Mouse (Mus musculus): ENCODE measurements around the gene Zfp931. TPM values are rescaled to one million over a fixed set of nuclear protein-coding genes. Genes with fewer than 3 reads are reported as not detected.
"Not testable (repeated sequence)": the region's sequence is repeated elsewhere in the genome, so short reads cannot be mapped to it uniquely, and the experiment has no call there.

The Zfp931 gene
- total RNA-seq, 1 experiment from 2014 or later, result 12.2 TPM

- 0 out of 2 replicates have a peak, but pooled peaks have one; percentile 43 for ATAC-seq (replicated peaks; ENCODE audit: insufficient number of reproducible peaks, low FRiP score, low TSS enrichment, poor library complexity, severe bottlenecking)
These were observed 57.5 kb downstream of the Zfp931 start for GRCm38 (mm10) chr2:178020773-178021172.

GRCm38 (mm10) chr2:178019486-178019885 is 58.8 kb downstream of the Zfp931 start:
- not testable (repeated sequence) for ATAC-seq (replicated peaks; ENCODE audit: insufficient number of reproducible peaks, low FRiP score, low TSS enrichment, poor library complexity, severe bottlenecking)

Other genes with a start within 250 kb of the Zfp931 start
- gene Gm14325, start 238.1 kb downstream of the Zfp931 start, total RNA-seq (2017), result 17.9 to 27.8 TPM (median 19.3 TPM) in 3 replicates
- gene Gm14327, start 181.4 kb downstream of the Zfp931 start, total RNA-seq (2017), result not detected in 3 replicates
- 6.0 TPM in 1 of 3 replicates, not detected in the others for gene Zfp972, start 152.9 kb downstream of the Zfp931 start, total RNA-seq (2017)
- gene Gm14326, start 121.2 kb downstream of the Zfp931 start, total RNA-seq (2017), result 28.8 to 63.4 TPM (median 57.4 TPM) in 3 replicates
- 117 to 200 TPM (median 181 TPM) in 3 replicates for gene Zfp971, start 55.2 kb downstream of the Zfp931 start, total RNA-seq (2017)
- gene Phactr3, start 40.5 kb upstream of the Zfp931 start, total RNA-seq (2017), result 62.1 to 93.8 TPM (median 74.6 TPM) in 3 replicates